Mouse (Mus musculus): ENCODE data around the gene Zfp668. TPM values are rescaled to one million over a fixed set of nuclear protein-coding genes. Genes with fewer than 3 reads are reported as not detected.
"Not testable (repeated sequence)": the region's sequence is repeated elsewhere in the genome, so short reads cannot be mapped to it uniquely, and the experiment has no call there.

The Zfp668 gene
- total RNA-seq, 2 experiments from 2014 or later: 22.0 to 22.6 TPM

DNA sequence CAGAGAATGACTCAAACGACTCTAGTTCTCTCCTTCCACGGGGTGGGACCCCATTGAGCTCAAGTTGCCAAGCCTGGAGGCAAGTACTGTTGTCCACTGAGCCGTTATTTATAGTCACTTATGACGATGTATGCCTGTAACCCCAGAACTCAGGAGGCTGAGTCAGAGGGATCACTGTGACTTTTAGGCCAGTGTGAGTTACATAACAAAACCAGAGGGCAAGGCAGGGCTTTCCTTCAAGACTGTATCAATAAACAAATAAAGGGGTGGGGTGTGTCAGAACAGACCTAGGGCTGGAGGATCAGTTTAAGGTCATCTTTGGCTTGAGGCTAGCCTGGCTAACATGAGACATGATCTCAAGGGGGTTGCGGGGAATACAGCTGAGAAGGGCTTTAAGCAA, 25.7 kb downstream of the Zfp668 start:
- DNase-seq (ENCODE audit: low spot score in 2 of 2): no peak
- intact Hi-C loops (cut with DNase I): no loop called here

- DNase-seq (ENCODE audit: low spot score in 2 of 2): no peak
- intact Hi-C loops (cut with DNase I): no loop called here
Observed at GRCm38 (mm10) chr7:127849973-127850875, 26.4 kb downstream of the Zfp668 start.

DNA sequence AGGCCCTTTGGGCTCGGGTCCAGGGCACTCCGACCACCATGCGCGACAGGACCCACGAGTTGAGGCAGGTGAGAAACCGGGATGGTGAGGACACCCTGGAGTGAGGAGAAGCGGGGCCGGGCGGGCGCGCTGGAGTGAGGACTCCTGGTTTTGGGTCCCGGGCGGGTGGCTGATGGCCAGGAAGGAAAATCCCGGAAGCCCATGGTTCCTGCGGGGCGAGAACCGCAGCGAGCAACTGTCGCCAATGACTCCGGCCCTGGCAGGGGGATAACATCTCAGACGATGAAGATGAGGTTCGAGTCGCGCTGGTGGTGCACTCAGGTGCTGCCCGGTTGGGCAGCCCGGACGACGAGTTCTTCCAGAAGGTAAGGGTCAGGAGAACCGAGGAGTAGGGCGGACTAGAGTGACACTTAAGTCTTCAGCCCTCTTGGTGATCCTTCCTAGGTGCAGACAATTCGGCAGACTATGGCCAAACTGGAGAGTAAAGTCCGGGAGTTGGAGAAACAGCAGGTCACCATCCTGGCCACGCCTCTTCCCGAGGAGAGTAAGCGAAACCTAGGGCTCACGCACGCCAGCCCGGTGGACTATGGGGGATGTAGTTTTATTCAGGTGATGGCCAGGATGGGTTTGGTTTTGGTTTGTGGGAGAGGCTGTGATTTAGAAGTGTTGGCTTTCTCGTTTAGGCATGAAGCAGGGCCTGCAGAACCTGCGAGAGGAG, 34.5 kb downstream of the Zfp668 start:
- intact Hi-C loops (cut with DNase I): no loop called here
- peak; percentile 77 for DNase-seq (ENCODE audit: low spot score in 2 of 2)

DNA sequence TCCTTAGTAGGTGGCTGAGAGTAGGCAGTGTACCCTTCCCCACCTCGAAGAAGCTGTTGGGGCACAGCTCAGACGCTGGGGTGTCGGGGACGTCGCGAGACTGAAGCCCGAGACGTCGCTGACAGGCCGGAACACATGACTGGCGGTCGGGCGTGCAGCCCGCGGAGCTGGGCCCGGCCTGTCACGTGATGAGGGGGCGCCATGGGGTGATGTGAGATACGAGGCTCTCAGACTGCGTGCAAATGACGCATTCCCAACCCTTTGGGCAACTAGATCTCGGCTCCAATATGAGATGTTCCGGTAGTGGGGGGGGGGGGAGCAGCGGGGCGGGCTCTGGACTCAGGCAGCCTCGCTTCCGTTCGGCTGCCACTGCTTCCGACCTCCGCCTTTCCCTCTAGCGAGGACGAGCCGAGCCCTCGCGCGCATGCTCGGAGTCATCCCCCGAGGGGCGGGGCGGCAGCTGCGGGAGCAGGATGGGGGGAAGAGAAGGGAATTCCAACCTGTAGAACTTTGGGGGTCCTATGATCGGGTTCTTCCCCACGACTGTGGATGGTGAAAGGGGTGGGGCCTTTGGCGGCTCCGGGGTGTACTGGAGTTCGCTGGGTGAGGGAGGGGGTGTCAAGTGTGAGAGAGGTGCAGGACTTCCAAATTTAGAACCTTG, 35.2 kb downstream of the Zfp668 start:
- intact Hi-C loops (cut with DNase I): no loop called here
- DNase-seq (ENCODE audit: low spot score in 2 of 2): peak; percentile 94 to 99

DNA sequence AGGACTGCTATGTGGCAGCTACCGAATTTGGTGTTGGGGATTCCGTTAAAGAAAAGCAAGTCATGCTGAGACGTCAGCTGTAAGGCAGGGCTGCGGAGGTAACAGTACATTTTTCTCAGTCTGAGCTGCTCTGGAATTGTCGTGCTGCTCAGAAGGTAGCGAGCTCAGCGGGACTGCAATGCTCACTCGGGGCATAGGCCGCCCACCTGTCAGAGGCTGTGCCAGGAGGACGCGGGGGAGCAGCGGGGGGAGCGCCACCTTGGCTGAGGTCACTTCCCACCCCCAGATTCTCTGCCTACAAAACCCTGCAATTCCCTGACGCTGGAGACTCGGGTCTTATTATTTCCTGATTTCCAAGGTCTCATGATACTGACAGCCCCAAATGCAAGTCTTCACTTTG, 35.7 kb downstream of the Zfp668 start:
- intact Hi-C loops (cut with DNase I): no loop called here
- peak; percentile 74 to 83 for DNase-seq (ENCODE audit: low spot score in 2 of 2)

- DNase-seq (ENCODE audit: low spot score in 2 of 2); intact Hi-C loops (cut with DNase I): not testable (repeated sequence)
Observed at GRCm38 (mm10) chr7:127840031-127840430, 36.6 kb downstream of the Zfp668 start.

DNA sequence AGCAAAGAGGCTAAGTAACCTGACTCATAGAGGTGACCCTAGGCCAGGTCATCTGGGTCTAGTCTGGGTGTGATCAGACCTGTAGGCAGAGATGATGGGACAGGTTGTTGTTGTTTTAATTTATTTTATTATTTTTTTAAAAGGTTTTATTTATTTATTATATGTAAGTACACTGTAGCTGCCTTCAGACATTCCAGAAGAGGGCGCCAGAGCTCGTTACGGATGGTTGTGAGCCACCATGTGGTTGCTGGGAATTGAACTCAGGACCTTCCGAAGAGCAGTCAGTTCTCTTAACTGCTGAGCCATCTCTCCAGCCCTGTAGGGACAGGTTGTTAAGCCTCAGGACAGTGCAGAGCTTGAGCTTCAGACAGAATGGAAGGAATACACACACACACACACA, 38.8 kb downstream of the Zfp668 start:
- DNase-seq (ENCODE audit: low spot score in 2 of 2); intact Hi-C loops (cut with DNase I): not testable (repeated sequence)

- no peak for DNase-seq (ENCODE audit: low spot score in 2 of 2)
- intact Hi-C loops (cut with DNase I): no loop called here
Observed at GRCm38 (mm10) chr7:127837473-127837872, 39.2 kb downstream of the Zfp668 start.

GRCm38 (mm10) chr7:127835550-127835949, 41.1 kb downstream of the Zfp668 start:
- intact Hi-C loops (cut with DNase I): no loop called here
- no peak for DNase-seq (ENCODE audit: low spot score in 2 of 2)

- intact Hi-C loops (cut with DNase I): no loop called here
- peak in 1 of 2 experiments; percentile 76 for DNase-seq (ENCODE audit: low spot score in 2 of 2)
Observed at GRCm38 (mm10) chr7:127824176-127824871, 52.3 kb downstream of the Zfp668 start, which contains the start of the genes Stx4a and Stx1b. Stx4a (plus strand) TSS chr7:127824294. Stx1b (minus strand) TSS chr7:127824549.

GRCm38 (mm10) chr7:127823236-127824171, 53.1 kb downstream of the Zfp668 start:
- intact Hi-C loops (cut with DNase I): no loop called here
- no peak for DNase-seq (ENCODE audit: low spot score in 2 of 2)

DNA sequence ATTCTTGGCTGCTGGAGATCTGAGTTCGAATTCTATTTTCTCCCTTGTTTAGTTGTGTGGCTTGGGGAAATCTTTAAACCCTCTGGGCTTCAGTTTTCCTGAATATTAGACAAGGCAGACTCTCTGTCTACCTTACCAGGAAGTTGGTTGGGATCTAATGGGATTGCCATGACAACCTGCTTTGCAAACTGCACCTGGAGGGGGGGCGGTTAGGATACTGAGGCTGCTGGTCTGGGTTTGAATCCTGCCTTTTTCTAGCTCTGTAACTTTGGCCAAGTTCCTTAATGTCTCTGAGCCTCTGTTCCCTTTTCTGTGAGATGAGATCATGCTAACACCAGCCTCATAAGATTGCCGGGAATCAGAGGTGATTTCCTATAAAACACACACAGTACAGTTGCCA, 54.1 kb downstream of the Zfp668 start:
- no peak for DNase-seq (ENCODE audit: low spot score in 2 of 2)
- intact Hi-C loops (cut with DNase I): no loop called here

DNA sequence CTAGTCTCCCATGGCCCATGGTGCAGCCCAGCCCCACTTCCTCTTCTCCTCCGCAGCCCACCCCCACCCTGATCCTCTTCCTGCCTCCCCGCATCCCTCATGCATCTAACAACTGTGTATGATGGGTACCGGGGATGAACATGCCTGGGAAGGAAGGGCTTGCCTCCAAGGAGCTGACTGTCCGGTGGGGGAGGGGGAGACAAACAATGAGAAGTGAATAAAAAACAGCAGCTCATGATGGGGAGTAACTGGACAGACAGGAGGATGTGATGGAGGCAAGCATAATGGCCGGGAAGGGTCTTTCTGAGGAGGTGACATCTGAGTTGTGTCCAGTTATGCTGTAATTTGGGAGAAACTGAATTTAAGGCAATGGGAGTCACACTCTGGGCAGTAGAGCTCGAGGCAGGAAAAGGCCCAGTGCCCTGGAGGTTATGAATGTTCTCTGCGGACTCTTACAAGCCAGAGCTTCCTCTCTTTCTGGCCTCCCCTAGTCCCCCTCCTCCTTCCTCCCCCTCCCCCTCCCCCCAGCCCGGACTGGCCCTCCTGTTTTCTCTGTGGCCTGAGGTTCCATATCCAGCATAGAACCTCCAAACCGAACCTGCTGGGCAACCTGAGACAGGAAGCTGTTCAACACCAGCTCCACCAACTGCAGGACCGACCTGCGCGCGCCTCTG, 55.7 kb downstream of the Zfp668 start:
- intact Hi-C loops (cut with DNase I): no loop called here
- no peak for DNase-seq (ENCODE audit: low spot score in 2 of 2)

- intact Hi-C loops (cut with DNase I): no loop called here
- no peak for DNase-seq (ENCODE audit: low spot score in 2 of 2)
Observed at GRCm38 (mm10) chr7:127817776-127818175, 58.9 kb downstream of the Zfp668 start.

GRCm38 (mm10) chr7:127817053-127817452, 59.6 kb downstream of the Zfp668 start:
- intact Hi-C loops (cut with DNase I): no loop called here
- no peak for DNase-seq (ENCODE audit: low spot score in 2 of 2)

DNA sequence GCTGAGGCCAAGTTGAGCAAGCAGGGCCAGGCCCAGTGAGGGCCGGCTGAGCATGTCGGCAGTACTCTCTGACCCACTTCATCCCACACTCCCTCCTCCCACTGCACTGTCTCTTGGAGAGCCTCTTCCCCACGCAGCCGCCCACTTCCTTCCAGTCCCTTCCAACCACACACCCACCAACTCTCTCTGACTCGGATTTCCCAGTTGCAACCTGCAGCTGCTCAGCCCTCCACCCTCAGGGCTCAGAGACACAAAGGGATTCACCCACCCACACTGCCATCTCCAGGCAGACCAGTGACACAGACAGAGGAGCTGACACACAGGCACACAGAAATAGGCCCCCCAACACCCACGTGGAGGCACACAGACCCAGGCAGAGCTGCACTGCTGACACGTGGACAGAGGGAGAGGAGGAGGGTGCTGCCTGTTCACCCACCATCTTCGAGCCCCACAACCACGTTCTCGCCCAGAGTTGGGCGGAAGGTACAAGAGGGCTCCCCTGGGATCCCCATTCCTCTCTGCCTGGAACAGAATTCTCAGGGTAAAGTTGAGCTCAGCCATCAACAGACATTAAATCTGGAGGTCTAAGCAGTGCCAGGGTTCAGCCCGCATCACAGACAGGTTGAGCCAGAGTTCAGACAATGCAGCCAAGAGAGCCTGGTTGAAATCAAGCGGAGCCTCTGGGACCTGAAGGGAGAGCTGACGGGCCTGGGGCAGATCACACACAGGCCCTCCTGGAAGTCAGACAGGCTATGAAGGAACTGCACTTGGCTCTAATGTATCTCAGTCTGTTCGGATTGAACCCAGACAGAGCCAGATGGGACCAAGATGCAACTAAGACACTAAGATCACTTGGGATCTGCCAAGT, 60.4 kb downstream of the Zfp668 start:
- peak; percentile 64 to 81 for DNase-seq (ENCODE audit: low spot score in 2 of 2)
- intact Hi-C loops (cut with DNase I): no loop called here

DNA sequence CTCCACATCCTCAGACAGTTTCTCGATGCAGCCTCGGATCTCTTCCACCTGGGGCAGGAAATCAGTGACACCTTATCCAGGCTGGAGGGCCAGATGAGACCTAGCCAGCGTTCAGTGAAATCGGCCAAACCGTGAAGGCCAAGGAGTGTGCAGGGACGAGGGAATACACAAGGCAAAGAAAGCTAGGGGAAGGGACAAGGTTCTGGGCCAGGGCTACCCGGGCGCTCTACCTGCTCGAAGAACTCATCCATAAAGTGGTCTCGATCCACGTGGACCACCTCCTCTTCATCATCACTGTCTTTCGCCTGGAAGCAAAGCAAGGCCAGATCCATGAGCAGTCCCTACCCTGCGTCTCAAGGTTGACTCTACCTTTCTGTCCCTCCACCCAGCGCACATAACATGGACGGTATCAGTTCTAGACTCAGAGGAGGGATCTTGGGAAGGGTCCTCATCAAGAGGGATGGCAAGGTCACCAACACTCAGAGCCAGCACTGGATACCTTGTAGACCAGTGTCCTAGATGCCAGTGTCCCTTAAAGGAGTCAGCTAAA, 61.4 kb downstream of the Zfp668 start:
- no peak for DNase-seq (ENCODE audit: low spot score in 2 of 2)
- intact Hi-C loops (cut with DNase I): no loop called here
